Mouse (Mus musculus) limb, embryonic 10.5 days (tissue): Measurements from ENCODE around the gene Ccdc144b. TPM values are rescaled to one million over a fixed set of nuclear protein-coding genes. Genes with fewer than 3 reads are reported as not detected.
A peak's percentile ranks its signal among the peaks of the same experiment; 100 is the strongest.

Experiments used
- DNase-seq: peaks from one replicate; pipeline ENCODE4 v3.0.0-alpha.2; 2017; ENCODE audit warnings: low spot score
- H3K27ac ChIP-seq: fragments of 300-500 bp; sonication (generic); 2 replicates; pipeline ENCODE4 v1.5.1; 2016; ENCODE audit warnings: mild to moderate bottlenecking
- H3K27me3 ChIP-seq: fragments of 300-500 bp; sonication (generic); 2 replicates; pipeline ENCODE4 v1.6.1; 2016; ENCODE audit warnings: low read depth, mild to moderate bottlenecking; ENCODE audit not compliant: poor library complexity, severe bottlenecking
- H3K36me3 ChIP-seq: fragments of 300-500 bp; sonication (generic); 2 replicates; pipeline ENCODE4 v1.6.1; 2016; ENCODE audit warnings: mild to moderate bottlenecking, moderate library complexity
- H3K4me1 ChIP-seq: fragments of 300-500 bp; sonication (generic); 2 replicates; pipeline ENCODE4 v1.6.1; 2016
- H3K4me3 ChIP-seq: fragments of 300-500 bp; sonication (generic); 2 replicates; pipeline ENCODE4 v1.5.1; 2016; ENCODE audit warnings: mild to moderate bottlenecking, moderate library complexity
- H3K9me3 ChIP-seq: fragments of 300-500 bp; sonication (generic); replicated peaks from 2 replicates; pipeline ENCODE4 v1.6.1; 2016; ENCODE audit warnings: mild to moderate bottlenecking
- WGBS: fragments of 180-500 bp; shearing (Covaris S2); methylation state at CpG from one replicate; pipeline ENCODE4 v1.1.7; 2016; 5-methylcytosine and 5-hydroxymethylcytosine counted together
- polyA plus RNA-seq: library from polyadenylated mRNA; unstranded; fragments of >200 nt; fragmentation: Nextera tagmentation; extraction: Ambion mirVana; gene quantifications from 2 replicates; pipeline ENCODE4 v1.2.1, GENCODE M21; 2016

Gene Ccdc144b
- polyA plus RNA-seq, 1 experiment from 2014 or later, result not detected

DNA sequence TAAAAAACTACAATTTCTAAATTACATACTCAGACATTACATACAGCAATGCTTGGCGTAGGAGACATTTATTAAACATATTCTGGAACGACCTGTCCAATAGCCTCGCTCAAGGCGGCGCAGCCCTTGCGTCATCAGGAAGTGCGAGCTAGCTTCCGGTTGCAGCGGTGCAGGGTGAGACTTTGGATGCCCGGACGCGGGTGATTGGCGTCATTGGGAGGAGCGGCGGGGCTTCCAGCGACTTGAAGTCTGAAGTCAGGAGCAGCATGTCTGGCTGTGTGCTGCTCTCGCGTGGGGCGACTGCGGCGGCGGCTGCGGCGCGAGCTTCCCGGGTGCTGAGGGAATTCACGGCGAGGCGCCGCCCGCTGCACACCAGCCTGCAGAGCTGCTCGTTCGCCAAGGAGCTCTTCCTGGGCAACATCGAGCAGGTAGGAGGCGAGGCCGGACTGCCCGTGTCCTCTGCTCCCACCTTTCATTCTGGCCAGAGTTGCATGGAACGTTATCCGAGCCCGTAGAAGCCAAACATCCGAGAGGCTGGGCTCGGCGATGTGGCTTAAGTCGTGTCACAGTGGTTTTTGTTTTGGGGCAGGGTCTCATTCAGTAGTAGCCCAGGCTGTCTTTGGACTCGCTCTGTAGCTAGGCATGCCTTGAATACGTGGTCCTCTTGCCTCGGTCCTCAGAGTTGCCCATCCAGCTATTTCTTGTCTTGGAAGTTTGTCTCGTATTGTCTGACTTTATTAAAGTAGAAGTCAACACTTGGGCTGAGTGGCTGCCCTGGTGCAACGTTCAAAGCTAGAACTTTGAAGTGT is 12.7 kb upstream of the Ccdc144b start, which contains the start of gene Acad9:
Gene Acad9 (plus strand): TSS at position 137 of the 809 bp plus-strand sequence.
- under 1% methylated on average over 49 of the region's 49 CpGs for WGBS
- H3K36me3 ChIP-seq, result peaks cover 19% of the 10 kb centered on the region
- peak; percentile 97 for DNase-seq
- H3K27ac ChIP-seq, result peak within 1 kb of the TSS; percentile 87
- H3K4me1 ChIP-seq, result peaks cover 13% of the 10 kb centered on the region
- H3K4me3 ChIP-seq, result peak within 1 kb of the TSS; percentile 90
- no peaks in the 10 kb centered on the region for H3K9me3 ChIP-seq
- H3K27me3 ChIP-seq, result 0 out of 2 replicates have a peak, but pooled peaks cover 6% of the 10 kb centered on the region

- H3K27ac ChIP-seq, result no peak overlapping the region
Measured at GRCm38 (mm10) chr3:36065166-36065565, 11.8 kb upstream of the Ccdc144b start.

GRCm38 (mm10) chr3:36064592-36065061 is 11.3 kb upstream of the Ccdc144b start:
- H3K36me3 ChIP-seq, result peaks cover 5% of the 10 kb centered on the region; the same call in 1 of the 2 replicates
- 0 out of 2 replicates have a peak, but pooled peaks cover 6% of the 10 kb centered on the region for H3K27me3 ChIP-seq
- no peak for DNase-seq
- WGBS, result 91% methylated on average over 1 of the region's 1 CpGs
- H3K9me3 ChIP-seq, result no peaks in the 10 kb centered on the region
- peaks cover 13% of the 10 kb centered on the region for H3K4me1 ChIP-seq
- H3K27ac ChIP-seq, result no peak overlapping the region
- no peak overlapping the region for H3K4me3 ChIP-seq

More at GRCm38 (mm10) chr3:36065166-36065565, 11.8 kb upstream of the Ccdc144b start:
- 0 out of 2 replicates have a peak, but pooled peaks cover 6% of the 10 kb centered on the region for H3K27me3 ChIP-seq
- H3K4me1 ChIP-seq, result peaks cover 13% of the 10 kb centered on the region
- no peaks in the 10 kb centered on the region for H3K9me3 ChIP-seq
- WGBS, result 94% methylated on average over 2 of the region's 2 CpGs
- no peak for DNase-seq
- peak overlapping the region; percentile 90 for H3K4me3 ChIP-seq
- H3K36me3 ChIP-seq, result peaks cover 10% of the 10 kb centered on the region

GRCm38 (mm10) chr3:36060096-36060850 is 6.9 kb upstream of the Ccdc144b start:
- 36% methylated on average over 8 of the region's 8 CpGs for WGBS
- no peaks in the 10 kb centered on the region for H3K36me3 ChIP-seq
- peak; percentile 54 for DNase-seq
- peaks cover 2% of the 10 kb centered on the region for H3K4me1 ChIP-seq
- H3K4me3 ChIP-seq, result no peak overlapping the region
- H3K27me3 ChIP-seq, result 0 out of 2 replicates have a peak, but pooled peaks cover 6% of the 10 kb centered on the region
- H3K27ac ChIP-seq, result no peak overlapping the region
- H3K9me3 ChIP-seq, result no peaks in the 10 kb centered on the region

DNA sequence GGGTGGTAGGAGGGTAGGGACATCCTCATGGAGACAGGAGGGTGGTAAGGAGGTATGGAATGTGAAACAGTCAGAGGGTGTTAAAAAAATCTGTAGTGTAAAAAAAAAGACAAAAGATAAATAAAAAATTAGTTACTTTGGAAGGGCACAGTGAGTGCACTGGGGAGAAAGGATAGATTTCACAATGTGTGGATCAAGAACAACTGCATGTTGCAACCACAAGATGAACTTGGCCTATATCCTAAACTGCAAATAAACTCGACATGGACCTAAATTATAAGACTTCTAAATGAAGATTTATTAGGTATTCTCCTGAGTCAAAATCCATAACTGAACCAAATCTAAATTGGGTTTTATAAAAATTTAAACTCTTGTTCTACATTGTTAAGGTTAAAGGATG is 4.2 kb downstream of the Ccdc144b start:
- Histone ChIP-seq H3K27ac (no peak overlapping the region), H3K4me3 (no peak overlapping the region), H3K4me1 (no peaks in the 10 kb centered on the region), H3K27me3 (no peaks in the 10 kb centered on the region), H3K36me3 (no peaks in the 10 kb centered on the region), H3K9me3 (no peaks in the 10 kb centered on the region)
- 73% methylated on average over 1 of the region's 1 CpGs for WGBS
- no peak for DNase-seq

- Histone ChIP-seq H3K4me3 (no peak overlapping the region), H3K27ac (no peak overlapping the region), H3K36me3 (no peaks in the 10 kb centered on the region), H3K9me3 (no peaks in the 10 kb centered on the region), H3K27me3 (no peaks in the 10 kb centered on the region), H3K4me1 (no peaks in the 10 kb centered on the region)
- WGBS, result 84% methylated on average over 4 of the region's 4 CpGs
- DNase-seq, result no peak
Measured at GRCm38 (mm10) chr3:36045086-36045485, 8.3 kb downstream of the Ccdc144b start.

- H3K27me3 ChIP-seq, result no peaks in the 10 kb centered on the region
- H3K36me3 ChIP-seq, result no peaks in the 10 kb centered on the region
- no peaks in the 10 kb centered on the region for H3K4me1 ChIP-seq
- DNase-seq, result no peak
- no peak overlapping the region for H3K4me3 ChIP-seq
- H3K9me3 ChIP-seq, result no peaks in the 10 kb centered on the region
- no peak overlapping the region for H3K27ac ChIP-seq
Measured at GRCm38 (mm10) chr3:36044520-36044919, 8.8 kb downstream of the Ccdc144b start.

- H3K36me3 ChIP-seq, result no peaks in the 10 kb centered on the region
Measured at GRCm38 (mm10) chr3:36031740-36032510, 21.4 kb downstream of the Ccdc144b start.

DNA sequence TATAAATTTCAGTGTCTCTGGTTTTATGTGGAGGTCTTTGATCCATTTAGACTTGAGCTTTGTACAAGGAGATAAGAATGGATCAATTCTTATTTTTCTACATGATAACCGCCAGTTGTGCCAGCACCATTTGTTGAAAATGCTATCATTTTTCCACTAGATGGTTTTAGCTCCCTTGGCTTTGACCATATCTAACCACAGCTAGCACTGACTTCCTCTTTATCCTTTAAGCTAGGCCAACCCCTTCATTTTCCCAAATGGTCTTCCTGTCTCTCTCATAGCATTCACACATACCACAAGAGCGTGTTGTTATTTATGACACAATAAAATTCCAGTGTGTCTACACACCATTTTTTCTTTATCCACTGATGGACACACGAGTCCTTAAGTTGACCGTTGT is 23.4 kb downstream of the Ccdc144b start:
- H3K27me3 ChIP-seq, result no peaks in the 10 kb centered on the region
- WGBS, result 90% methylated on average over 4 of the region's 4 CpGs
- no peak for DNase-seq
- H3K9me3 ChIP-seq, result no peaks in the 10 kb centered on the region
- H3K4me3 ChIP-seq, result no peak overlapping the region
- H3K27ac ChIP-seq, result no peak overlapping the region
- no peaks in the 10 kb centered on the region for H3K4me1 ChIP-seq
- H3K36me3 ChIP-seq, result no peaks in the 10 kb centered on the region

More at GRCm38 (mm10) chr3:36031740-36032510, 21.4 kb downstream of the Ccdc144b start:
- Histone ChIP-seq H3K27ac (no peak overlapping the region), H3K4me1 (no peaks in the 10 kb centered on the region), H3K9me3 (no peaks in the 10 kb centered on the region), H3K27me3 (no peaks in the 10 kb centered on the region), H3K4me3 (no peak overlapping the region)
- 88% methylated on average over 6 of the region's 6 CpGs for WGBS
- DNase-seq, result no peak

- no peaks in the 10 kb centered on the region for H3K4me1 ChIP-seq
- H3K9me3 ChIP-seq, result no peaks in the 10 kb centered on the region
- H3K27me3 ChIP-seq, result no peaks in the 10 kb centered on the region
- no peak overlapping the region for H3K4me3 ChIP-seq
- no peaks in the 10 kb centered on the region for H3K36me3 ChIP-seq
- no peak overlapping the region for H3K27ac ChIP-seq
- WGBS, result 91% methylated on average over 6 of the region's 6 CpGs
- DNase-seq, result no peak
Measured at GRCm38 (mm10) chr3:36025732-36026131, 27.6 kb downstream of the Ccdc144b start.

DNA sequence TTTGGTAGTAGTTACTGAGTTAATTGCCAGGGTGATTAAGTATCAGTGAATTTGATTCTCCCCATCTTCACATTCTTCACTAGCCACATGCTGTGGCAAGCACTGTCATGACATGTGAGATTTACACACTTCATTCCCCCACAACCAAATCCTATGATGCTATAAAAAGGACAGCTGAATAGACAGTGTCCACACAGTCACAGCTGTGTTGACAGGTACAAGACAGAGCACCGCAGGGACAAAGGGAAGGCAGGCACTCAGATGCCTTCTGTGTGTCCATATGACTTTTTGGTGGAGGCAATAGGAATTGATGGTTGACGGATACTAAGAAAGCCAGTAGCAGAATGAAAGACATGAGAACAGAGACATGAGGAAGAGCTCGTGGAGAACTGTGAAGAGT is 42.1 kb downstream of the Ccdc144b start:
- DNase-seq, result no peak
- H3K27me3 ChIP-seq, result no peaks in the 10 kb centered on the region
- no peak overlapping the region for H3K27ac ChIP-seq
- no peak overlapping the region for H3K4me3 ChIP-seq
- no peaks in the 10 kb centered on the region for H3K4me1 ChIP-seq
- H3K9me3 ChIP-seq, result no peaks in the 10 kb centered on the region
- 78% methylated on average over 3 of the region's 3 CpGs for WGBS
- no peaks in the 10 kb centered on the region for H3K36me3 ChIP-seq

DNA sequence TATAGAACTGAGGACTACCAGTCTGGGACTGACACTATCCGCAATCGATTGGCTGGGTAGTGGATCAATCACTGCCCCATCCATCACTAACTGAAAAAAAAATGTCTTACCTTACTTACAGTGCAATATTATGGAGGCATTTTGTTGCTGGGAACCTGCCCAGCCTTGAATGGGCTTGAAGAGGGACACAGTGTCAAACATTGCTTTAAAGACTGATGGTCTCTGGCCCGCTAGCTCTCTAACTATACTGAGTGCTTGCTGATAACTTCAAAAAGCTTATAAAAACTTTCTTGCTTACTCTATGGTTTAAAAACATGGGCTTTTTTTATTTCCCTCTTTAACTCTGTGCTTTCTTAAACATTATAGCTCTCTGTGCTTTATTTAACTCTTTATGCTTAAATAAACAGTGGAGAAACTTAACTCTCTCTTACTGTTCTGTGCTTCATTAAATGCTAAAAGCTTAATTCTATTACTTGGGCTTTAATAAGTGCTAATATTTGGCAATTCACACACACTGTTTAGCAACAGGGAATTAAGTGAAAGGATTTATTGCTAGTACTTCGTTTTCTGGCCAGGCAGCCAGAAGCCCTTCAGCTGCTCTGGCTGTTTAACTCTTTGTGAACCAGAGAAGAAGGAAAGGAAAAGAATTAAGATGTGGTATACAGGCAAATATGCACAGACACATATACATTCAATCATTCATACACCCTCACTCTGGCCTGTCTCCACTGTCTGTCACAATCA is 44.8 kb downstream of the Ccdc144b start:
- H3K27me3 ChIP-seq, result no peaks in the 10 kb centered on the region
- 68% methylated on average over 4 of the region's 4 CpGs for WGBS
- no peaks in the 10 kb centered on the region for H3K4me1 ChIP-seq
- no peaks in the 10 kb centered on the region for H3K36me3 ChIP-seq
- H3K4me3 ChIP-seq, result no peak overlapping the region
- DNase-seq, result no peak
- no peak overlapping the region for H3K27ac ChIP-seq
- no peaks in the 10 kb centered on the region for H3K9me3 ChIP-seq
